Mouse (Mus musculus): ENCODE data around the gene Kpna4.

GRCm38 (mm10) chr3:69044645-69045399, 82.1 kb downstream of the Kpna4 start, which contains the start of gene Trim59:
- TF ChIP-seq CTCF (IDR thresholded peaks at IDR 0.05; ENCODE audit: low read depth) = no peak
- TF ChIP-seq EP300 (IDR thresholded peaks at IDR 0.05; ENCODE audit: low read depth) = no peak; the same call in 1 of the 2 replicates

Measured in heart, postnatal 0 days (tissue).